Mouse (Mus musculus): ENCODE measurements around the gene Csad.
"Not testable (repeated sequence)": the region's sequence is repeated elsewhere in the genome, so short reads cannot be mapped to it uniquely, and the experiment has no call there.

Gene Csad

GRCm38 (mm10) chr15:102163900-102164693 is 40.4 kb downstream of the Csad start:
- no peak for DNase-seq (ENCODE audit: low read depth, low spot score)

GRCm38 (mm10) chr15:102160415-102161060 is 44.0 kb downstream of the Csad start:
- DNase-seq (ENCODE audit: low read depth, low spot score) = no peak

- DNase-seq (ENCODE audit: low read depth, low spot score) = no peak
These were observed 47.7 kb downstream of the Csad start for GRCm38 (mm10) chr15:102156836-102157235.

GRCm38 (mm10) chr15:102155006-102155405 is 49.5 kb downstream of the Csad start:
- not testable (repeated sequence) for DNase-seq (ENCODE audit: low read depth, low spot score)

GRCm38 (mm10) chr15:102152646-102153045 is 51.9 kb downstream of the Csad start:
- DNase-seq (ENCODE audit: low read depth, low spot score) = no peak

- peak; percentile 46 for DNase-seq (ENCODE audit: low read depth, low spot score)
These were observed 54.0 kb downstream of the Csad start, which contains the start of gene Soat2 for GRCm38 (mm10) chr15:102150301-102151135. TSS of gene Soat2 (plus strand) at chr15:102150526.

GRCm38 (mm10) chr15:102149561-102149960 is 55.0 kb downstream of the Csad start:
- no peak for DNase-seq (ENCODE audit: low read depth, low spot score)

- no peak for DNase-seq (ENCODE audit: low read depth, low spot score)
These were observed 56.7 kb downstream of the Csad start for GRCm38 (mm10) chr15:102147674-102148402.

GRCm38 (mm10) chr15:102146882-102147281 is 57.6 kb downstream of the Csad start:
- DNase-seq (ENCODE audit: low read depth, low spot score) = no peak

- no peak for DNase-seq (ENCODE audit: low read depth, low spot score)
These were observed 58.4 kb downstream of the Csad start for GRCm38 (mm10) chr15:102146089-102146488.

- no peak for DNase-seq (ENCODE audit: low read depth, low spot score)
These were observed 59.2 kb downstream of the Csad start for GRCm38 (mm10) chr15:102145330-102145729.

GRCm38 (mm10) chr15:102144726-102145125 is 59.8 kb downstream of the Csad start:
- no peak for DNase-seq (ENCODE audit: low read depth, low spot score)

GRCm38 (mm10) chr15:102144274-102144711 is 60.2 kb downstream of the Csad start, which contains the start of gene Igfbp6:
TSS of gene Igfbp6 (plus strand) at chr15:102144362.
- no peak for DNase-seq (ENCODE audit: low read depth, low spot score)

GRCm38 (mm10) chr15:102142914-102143912 is 61.3 kb downstream of the Csad start:
- no peak for DNase-seq (ENCODE audit: low read depth, low spot score)

GRCm38 (mm10) chr15:102141120-102141519 is 63.4 kb downstream of the Csad start:
- DNase-seq (ENCODE audit: low read depth, low spot score) = no peak

- DNase-seq (ENCODE audit: low read depth, low spot score) = peak; percentile 93
These were observed 68.3 kb downstream of the Csad start, which contains the start of gene Spryd3 for GRCm38 (mm10) chr15:102136129-102136758. TSS of gene Spryd3 (minus strand) at chr15:102136234.

GRCm38 (mm10) chr15:102135522-102136128 is 68.9 kb downstream of the Csad start:
- no peak for DNase-seq (ENCODE audit: low read depth, low spot score)

- no peak for DNase-seq (ENCODE audit: low read depth, low spot score)
These were observed 69.8 kb downstream of the Csad start for GRCm38 (mm10) chr15:102134709-102135108.

- DNase-seq (ENCODE audit: low read depth, low spot score) = no peak
These were observed 71.2 kb downstream of the Csad start for GRCm38 (mm10) chr15:102133314-102133713.

Data from c-Kit-negative CD71-positive TER-119-positive erythroid progenitor cells, embryonic 14.5 days (primary cell).